Mouse (Mus musculus): ENCODE measurements around the gene A430033K04Rik.

A430033K04Rik gene

GRCm38 (mm10) chr5:138622645-138623477 is at the start of gene A430033K04Rik:
Gene A430033K04Rik (plus strand): TSS chr5:138622859.
- DNase-seq = peak; percentile 96

GRCm38 (mm10) chr5:138587396-138587795 is 35.3 kb upstream of the A430033K04Rik start:
- DNase-seq = peak; percentile 6

GRCm38 (mm10) chr5:138618353-138618752 is 4.3 kb upstream of the A430033K04Rik start:
- no peak for DNase-seq

- peak; percentile 97 for DNase-seq
Observed at GRCm38 (mm10) chr5:138619211-138620128, 3.2 kb upstream of the A430033K04Rik start, which contains the start of gene Zfp68. Gene Zfp68 (minus strand): TSS chr5:138619761.

- DNase-seq = no peak
Observed at GRCm38 (mm10) chr5:138620836-138621235, 1.8 kb upstream of the A430033K04Rik start.

- no peak for DNase-seq
Observed at GRCm38 (mm10) chr5:138623478-138623875, 818 bp downstream of the A430033K04Rik start.

GRCm38 (mm10) chr5:138636486-138636885 is 13.8 kb downstream of the A430033K04Rik start:
- no peak for DNase-seq

GRCm38 (mm10) chr5:138641081-138641480 is 18.4 kb downstream of the A430033K04Rik start:
- DNase-seq = no peak

GRCm38 (mm10) chr5:138641761-138642160 is 19.1 kb downstream of the A430033K04Rik start:
- no peak for DNase-seq

GRCm38 (mm10) chr5:138652911-138653310 is 30.3 kb downstream of the A430033K04Rik start:
- no peak for DNase-seq

- peak; percentile 57 for DNase-seq
Observed at GRCm38 (mm10) chr5:138656477-138657156, 34.0 kb downstream of the A430033K04Rik start.

GRCm38 (mm10) chr5:138657407-138657806 is 34.7 kb downstream of the A430033K04Rik start:
- DNase-seq = no peak

GRCm38 (mm10) chr5:138657854-138658253 is 35.2 kb downstream of the A430033K04Rik start:
- DNase-seq = peak; percentile 56

GRCm38 (mm10) chr5:138658922-138659321 is 36.3 kb downstream of the A430033K04Rik start:
- peak; percentile 32 for DNase-seq

- peak; percentile 18 for DNase-seq
Observed at GRCm38 (mm10) chr5:138683023-138683766, 60.5 kb downstream of the A430033K04Rik start.

- no peak for DNase-seq
Observed at GRCm38 (mm10) chr5:138683821-138684220, 61.2 kb downstream of the A430033K04Rik start.

GRCm38 (mm10) chr5:138687453-138687852 is 64.8 kb downstream of the A430033K04Rik start:
- no peak for DNase-seq

GRCm38 (mm10) chr5:138689254-138689653 is 66.6 kb downstream of the A430033K04Rik start:
- no peak for DNase-seq

- no peak for DNase-seq
Observed at GRCm38 (mm10) chr5:138692936-138693570, 70.4 kb downstream of the A430033K04Rik start.

GRCm38 (mm10) chr5:138694036-138694435 is 71.4 kb downstream of the A430033K04Rik start:
- no peak for DNase-seq

GRCm38 (mm10) chr5:138694496-138695167 is 72.0 kb downstream of the A430033K04Rik start:
- no peak for DNase-seq

Measured in kidney, postnatal 14 days (tissue).